Mouse (Mus musculus): ENCODE data around the gene Gpr180. TPM values are rescaled to one million over a fixed set of nuclear protein-coding genes. Genes with fewer than 3 reads are reported as not detected.

The Gpr180 gene
- polyA plus RNA-seq, 1 experiment from 2014 or later = 60.8 TPM

DNA sequence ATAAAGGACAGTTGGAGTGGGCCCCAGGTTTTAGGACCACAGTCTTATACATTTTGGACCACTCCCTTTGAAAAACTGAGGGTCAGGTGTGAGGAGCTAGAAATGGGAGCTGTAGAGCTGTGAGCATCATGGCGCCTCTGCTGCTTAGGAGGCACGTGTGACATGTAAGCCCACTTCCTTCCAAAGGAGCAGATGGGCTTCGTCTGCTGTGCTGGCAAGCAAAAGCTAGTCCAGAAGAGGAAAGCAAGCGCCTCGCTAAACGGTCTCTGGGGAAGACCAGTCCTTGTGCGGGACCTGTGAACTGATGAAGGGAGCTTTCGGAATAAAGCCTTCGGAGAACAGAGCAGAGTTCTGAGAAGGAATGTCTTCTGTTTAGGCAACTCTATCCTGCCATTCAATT is 54.5 kb downstream of the Gpr180 start:
- no peak for ATAC-seq (ENCODE audit: borderline replicate concordance, extremely low read depth, low FRiP score, low TSS enrichment)
- WGBS = 73% methylated on average over 9 of the region's 9 CpGs
- Histone ChIP-seq H3K9ac (no peak overlapping the region), H3K36me3 (no peaks in the 10 kb centered on the region), H3K4me3 (no peak overlapping the region), H3K27me3 (peaks cover 34% of the 10 kb centered on the region), H3K4me1 (no peaks in the 10 kb centered on the region), H3K9me3 (no peaks in the 10 kb centered on the region), H3K4me2 (no peak overlapping the region), H3K27ac (no peak overlapping the region)

DNA sequence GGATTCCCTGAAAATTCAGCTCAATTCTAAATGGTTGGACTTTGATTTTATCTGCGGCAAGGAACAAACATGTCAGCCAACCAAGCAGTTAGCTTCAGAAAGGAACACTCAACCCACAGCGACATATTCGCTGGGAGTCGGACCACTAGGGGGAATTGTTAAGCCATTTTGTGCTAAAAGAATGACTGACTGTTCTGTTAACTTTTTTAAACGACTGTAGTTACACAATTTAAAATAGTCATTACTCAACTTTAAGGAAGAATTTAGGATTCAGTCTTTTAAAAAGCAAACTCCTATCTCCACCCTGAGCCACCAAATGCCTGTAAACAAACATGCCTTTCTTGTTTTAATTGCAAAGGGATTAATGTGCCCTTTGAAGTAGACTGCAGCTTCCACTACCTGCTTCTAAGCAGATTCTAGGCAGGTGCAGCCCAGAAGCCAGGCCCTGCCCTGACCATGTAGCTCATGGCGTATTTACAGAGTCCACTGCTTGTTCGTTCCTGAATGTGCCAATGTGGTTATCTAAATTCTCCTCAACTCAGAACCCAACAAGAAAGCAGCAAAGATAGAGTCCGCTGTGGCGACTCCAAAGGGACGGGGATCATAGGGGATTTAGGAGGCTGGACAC is 56.2 kb downstream of the Gpr180 start:
- Histone ChIP-seq H3K4me3 (no peak overlapping the region), H3K4me2 (no peak overlapping the region), H3K4me1 (no peaks in the 10 kb centered on the region), H3K36me3 (no peaks in the 10 kb centered on the region), H3K27me3 (peaks cover 45% of the 10 kb centered on the region), H3K9me3 (no peaks in the 10 kb centered on the region), H3K27ac (no peak overlapping the region), H3K9ac (no peak overlapping the region)
- 49% methylated on average over 10 of the region's 10 CpGs for WGBS
- no peak for ATAC-seq (ENCODE audit: borderline replicate concordance, extremely low read depth, low FRiP score, low TSS enrichment)

DNA sequence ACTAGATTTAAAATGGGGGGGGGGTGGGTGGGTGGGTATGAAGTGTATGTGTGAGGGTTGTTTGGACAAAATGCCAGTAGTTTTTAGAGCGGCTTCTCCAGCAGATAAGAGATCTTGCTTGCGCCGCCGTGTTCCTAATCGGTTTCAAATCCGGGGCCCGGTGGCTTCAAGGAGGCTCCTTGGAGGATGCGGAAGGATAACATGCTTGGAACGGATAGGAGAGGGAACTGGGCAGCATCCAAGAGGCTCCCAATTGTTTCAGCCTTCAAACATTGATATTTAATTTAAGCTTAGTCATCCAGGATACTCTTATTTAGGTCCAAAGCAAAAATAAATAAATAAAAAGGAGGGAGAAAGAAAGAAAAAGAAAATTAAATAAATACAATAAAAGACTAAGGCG is 56.7 kb downstream of the Gpr180 start:
- Histone ChIP-seq H3K36me3 (no peaks in the 10 kb centered on the region), H3K9ac (no peak overlapping the region), H3K27ac (no peak overlapping the region), H3K4me3 (no peak overlapping the region), H3K4me2 (no peak overlapping the region), H3K4me1 (no peaks in the 10 kb centered on the region), H3K9me3 (no peaks in the 10 kb centered on the region), H3K27me3 (peaks cover 45% of the 10 kb centered on the region)
- no peak for ATAC-seq (ENCODE audit: borderline replicate concordance, extremely low read depth, low FRiP score, low TSS enrichment)
- 42% methylated on average over 10 of the region's 10 CpGs for WGBS

DNA sequence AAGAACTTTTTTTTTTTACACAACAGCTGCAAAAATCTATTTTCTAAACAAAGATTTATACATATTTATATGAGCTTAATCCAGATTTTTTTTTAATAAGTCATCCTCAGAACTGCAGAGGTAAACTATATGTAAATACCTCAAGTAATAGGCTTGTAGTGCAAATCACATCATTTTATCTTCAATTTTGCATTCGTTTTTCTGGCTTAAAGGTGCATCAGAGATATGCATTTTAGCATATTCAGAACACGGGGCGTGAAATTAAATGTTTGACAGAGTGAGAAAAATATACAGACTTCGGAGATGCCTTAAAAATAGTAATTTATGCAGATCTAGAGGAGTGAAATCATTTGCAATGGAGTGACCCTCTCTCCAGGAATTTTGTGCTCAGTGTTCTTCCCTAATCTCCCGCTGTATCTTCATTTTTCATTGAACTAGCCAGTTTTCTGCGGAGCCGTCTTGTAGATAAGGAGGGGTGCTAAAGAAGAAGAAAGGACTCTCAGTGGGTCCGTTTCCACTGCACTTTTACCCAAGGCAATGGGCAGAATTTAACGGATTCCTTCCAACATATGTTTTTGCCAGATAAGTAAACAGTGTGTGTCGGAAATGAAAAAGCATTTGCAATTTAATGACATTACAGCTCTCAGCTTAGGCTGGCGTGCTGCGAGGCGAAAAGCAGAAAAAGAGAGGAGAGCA is 57.4 kb downstream of the Gpr180 start:
- H3K27me3 ChIP-seq = peaks cover 45% of the 10 kb centered on the region
- no peaks in the 10 kb centered on the region for H3K9me3 ChIP-seq
- no peak overlapping the region for H3K9ac ChIP-seq
- H3K4me1 ChIP-seq = no peaks in the 10 kb centered on the region
- no peaks in the 10 kb centered on the region for H3K36me3 ChIP-seq
- no peak overlapping the region for H3K4me2 ChIP-seq
- no peak overlapping the region for H3K4me3 ChIP-seq
- 36% methylated on average over 13 of the region's 13 CpGs for WGBS
- no peak overlapping the region for H3K27ac ChIP-seq
- no peak for ATAC-seq (ENCODE audit: borderline replicate concordance, extremely low read depth, low FRiP score, low TSS enrichment)

DNA sequence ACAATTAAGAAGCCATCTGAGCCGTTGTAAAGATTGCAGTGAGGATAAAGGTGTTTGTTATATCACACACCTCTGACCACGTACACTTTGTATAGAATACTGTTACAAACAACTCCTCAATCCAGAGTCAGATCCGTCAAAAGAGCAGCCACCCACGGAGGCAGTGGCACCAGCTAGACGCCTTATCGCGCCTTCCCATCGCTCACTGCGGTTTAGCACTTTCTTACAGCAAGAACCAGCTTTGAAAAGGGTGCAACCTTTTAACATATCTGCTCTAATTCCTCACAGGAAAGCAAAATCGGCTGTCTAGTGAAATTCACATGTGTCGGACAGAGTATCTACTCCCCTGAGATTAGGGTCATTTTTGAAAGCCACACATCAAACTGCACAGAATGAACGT is 60.1 kb downstream of the Gpr180 start:
- no peak overlapping the region for H3K9ac ChIP-seq
- H3K9me3 ChIP-seq = no peaks in the 10 kb centered on the region
- no peak for ATAC-seq (ENCODE audit: borderline replicate concordance, extremely low read depth, low FRiP score, low TSS enrichment)
- peaks cover 44% of the 10 kb centered on the region for H3K27me3 ChIP-seq
- WGBS = 59% methylated on average over 12 of the region's 12 CpGs
- H3K4me3 ChIP-seq = no peak overlapping the region
- H3K36me3 ChIP-seq = no peaks in the 10 kb centered on the region
- H3K27ac ChIP-seq = no peak overlapping the region
- H3K4me1 ChIP-seq = no peaks in the 10 kb centered on the region
- H3K4me2 ChIP-seq = no peak overlapping the region

DNA sequence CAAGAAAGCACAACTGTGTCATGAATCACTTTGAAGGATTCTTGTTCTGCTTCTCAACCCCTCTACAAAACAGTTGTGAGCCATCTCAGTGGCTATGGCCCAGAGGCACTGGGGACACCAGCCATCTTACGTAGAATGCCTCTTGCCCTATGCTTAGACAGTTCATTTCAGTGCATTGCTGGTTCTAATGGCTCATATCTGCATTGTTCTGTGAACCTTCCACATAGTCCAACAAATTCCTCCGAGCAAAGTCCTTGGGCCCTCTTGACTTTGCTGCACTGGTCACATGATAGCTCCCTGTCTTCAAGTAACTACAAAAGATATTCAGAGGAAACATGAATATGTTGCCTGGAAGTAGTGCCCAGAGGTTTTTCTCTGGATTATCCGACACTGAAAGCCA is 63.8 kb downstream of the Gpr180 start:
- no peak overlapping the region for H3K4me2 ChIP-seq
- H3K4me3 ChIP-seq = no peak overlapping the region
- H3K9ac ChIP-seq = no peak overlapping the region
- 81% methylated on average over 3 of the region's 3 CpGs for WGBS
- no peaks in the 10 kb centered on the region for H3K36me3 ChIP-seq
- H3K27me3 ChIP-seq = peaks cover 17% of the 10 kb centered on the region; the same call in 1 of the 2 replicates
- no peak overlapping the region for H3K27ac ChIP-seq
- H3K4me1 ChIP-seq = no peaks in the 10 kb centered on the region
- no peak for ATAC-seq (ENCODE audit: borderline replicate concordance, extremely low read depth, low FRiP score, low TSS enrichment)
- no peaks in the 10 kb centered on the region for H3K9me3 ChIP-seq

DNA sequence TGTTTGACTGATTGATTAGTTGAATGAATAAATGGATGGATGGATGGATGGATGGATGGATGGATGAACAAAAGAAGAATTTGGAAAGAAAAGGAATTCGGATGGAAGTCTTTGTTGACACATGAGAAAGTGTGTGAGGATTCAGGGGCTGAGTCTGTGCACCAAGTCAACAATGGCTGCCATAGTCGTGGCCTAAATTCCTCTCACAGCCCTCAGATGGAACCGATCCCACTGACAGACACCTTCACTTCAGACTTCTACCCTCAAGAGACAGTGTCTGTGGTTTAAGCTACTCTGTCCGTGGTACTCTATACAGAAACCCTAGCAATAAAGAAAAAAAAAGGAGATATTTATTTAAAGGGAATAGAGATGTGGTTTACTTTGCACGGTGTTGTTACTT is 65.0 kb downstream of the Gpr180 start:
- H3K4me1 ChIP-seq = no peaks in the 10 kb centered on the region
- no peak overlapping the region for H3K9ac ChIP-seq
- 76% methylated on average over 5 of the region's 5 CpGs for WGBS
- H3K9me3 ChIP-seq = no peaks in the 10 kb centered on the region
- ATAC-seq (ENCODE audit: borderline replicate concordance, extremely low read depth, low FRiP score, low TSS enrichment) = no peak
- H3K4me3 ChIP-seq = no peak overlapping the region
- H3K4me2 ChIP-seq = no peak overlapping the region
- H3K27ac ChIP-seq = no peak overlapping the region
- peaks cover 6% of the 10 kb centered on the region; the same call in 1 of the 2 replicates for H3K27me3 ChIP-seq
- no peaks in the 10 kb centered on the region for H3K36me3 ChIP-seq

DNA sequence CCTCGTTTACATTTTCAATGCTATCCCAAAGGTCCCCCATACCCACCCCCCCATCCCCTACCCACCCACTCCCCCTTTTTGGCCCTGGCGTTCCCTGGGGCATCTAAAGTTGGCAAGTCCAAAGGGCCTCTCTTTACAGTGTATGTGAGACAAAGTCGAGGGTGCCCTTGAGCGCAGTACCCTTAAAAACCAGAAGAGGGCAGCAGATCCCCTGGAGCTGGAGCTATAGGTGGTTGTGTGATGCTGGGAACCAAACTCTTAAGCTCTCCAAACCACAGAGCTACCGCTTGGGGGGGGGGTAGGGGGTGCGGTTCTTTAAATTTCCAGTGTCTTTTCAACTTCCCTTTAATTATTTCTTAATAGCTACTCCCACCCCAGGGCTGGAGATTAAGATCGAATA is 66.1 kb downstream of the Gpr180 start:
- no peaks in the 10 kb centered on the region for H3K9me3 ChIP-seq
- WGBS = 72% methylated on average over 7 of the region's 7 CpGs
- H3K27me3 ChIP-seq = no peaks in the 10 kb centered on the region
- no peaks in the 10 kb centered on the region for H3K4me1 ChIP-seq
- H3K4me2 ChIP-seq = no peak overlapping the region
- no peak overlapping the region for H3K9ac ChIP-seq
- H3K36me3 ChIP-seq = no peaks in the 10 kb centered on the region
- no peak for ATAC-seq (ENCODE audit: borderline replicate concordance, extremely low read depth, low FRiP score, low TSS enrichment)
- H3K4me3 ChIP-seq = no peak overlapping the region
- no peak overlapping the region for H3K27ac ChIP-seq

DNA sequence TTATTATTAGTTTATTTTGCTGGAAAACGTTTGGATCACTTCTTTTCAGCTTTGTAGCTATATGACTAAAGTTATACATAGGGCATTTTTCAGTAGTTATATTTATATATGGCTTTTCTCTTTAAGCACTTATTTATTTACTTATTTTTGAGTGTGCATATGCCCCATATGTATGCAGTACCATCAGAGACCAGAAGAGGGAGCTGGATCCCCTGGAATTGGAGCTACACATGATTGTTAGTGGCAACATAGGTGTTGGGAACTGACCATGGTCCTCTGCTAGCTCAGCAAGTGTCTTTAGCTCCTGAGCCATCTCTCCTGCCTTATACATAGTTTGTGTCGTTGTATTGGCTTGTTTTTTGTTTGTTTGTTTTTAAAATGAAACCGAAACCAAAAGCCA is 70.4 kb downstream of the Gpr180 start:
- Histone ChIP-seq H3K27me3 (peaks cover 4% of the 10 kb centered on the region; the same call in 1 of the 2 replicates), H3K27ac (no peak overlapping the region), H3K4me1 (no peaks in the 10 kb centered on the region), H3K4me2 (no peak overlapping the region), H3K9ac (no peak overlapping the region), H3K9me3 (no peaks in the 10 kb centered on the region), H3K4me3 (no peak overlapping the region), H3K36me3 (no peaks in the 10 kb centered on the region)
- WGBS = 78% methylated on average over 3 of the region's 3 CpGs
- no peak for ATAC-seq (ENCODE audit: borderline replicate concordance, extremely low read depth, low FRiP score, low TSS enrichment)

DNA sequence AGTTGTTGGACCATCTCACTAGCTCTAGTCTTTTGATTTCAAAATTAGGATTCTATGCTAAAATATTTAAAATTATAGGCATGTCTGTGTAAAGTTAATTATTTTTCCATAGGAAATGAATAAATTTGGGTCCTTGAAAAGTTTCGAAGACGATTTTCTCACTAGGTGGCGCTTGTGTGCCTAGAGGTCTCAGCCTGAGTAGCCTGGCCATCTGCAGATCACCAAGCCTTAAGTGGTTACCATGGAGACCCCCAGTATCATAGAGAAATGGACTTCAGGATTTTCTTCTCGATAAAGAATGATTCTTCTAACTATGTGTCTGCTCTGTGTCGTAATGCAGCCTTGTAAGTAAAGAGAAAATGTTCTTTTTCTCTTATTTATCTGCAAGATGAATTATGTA is 72.7 kb downstream of the Gpr180 start:
- H3K4me3 ChIP-seq = no peak overlapping the region
- 12% methylated on average over 5 of the region's 5 CpGs for WGBS
- ATAC-seq (ENCODE audit: borderline replicate concordance, extremely low read depth, low FRiP score, low TSS enrichment) = no peak
- H3K9me3 ChIP-seq = no peaks in the 10 kb centered on the region
- H3K4me1 ChIP-seq = no peaks in the 10 kb centered on the region
- H3K27me3 ChIP-seq = peaks cover 4% of the 10 kb centered on the region; the same call in 1 of the 2 replicates
- no peak overlapping the region for H3K27ac ChIP-seq
- H3K36me3 ChIP-seq = no peaks in the 10 kb centered on the region
- no peak overlapping the region for H3K4me2 ChIP-seq
- H3K9ac ChIP-seq = no peak overlapping the region

DNA sequence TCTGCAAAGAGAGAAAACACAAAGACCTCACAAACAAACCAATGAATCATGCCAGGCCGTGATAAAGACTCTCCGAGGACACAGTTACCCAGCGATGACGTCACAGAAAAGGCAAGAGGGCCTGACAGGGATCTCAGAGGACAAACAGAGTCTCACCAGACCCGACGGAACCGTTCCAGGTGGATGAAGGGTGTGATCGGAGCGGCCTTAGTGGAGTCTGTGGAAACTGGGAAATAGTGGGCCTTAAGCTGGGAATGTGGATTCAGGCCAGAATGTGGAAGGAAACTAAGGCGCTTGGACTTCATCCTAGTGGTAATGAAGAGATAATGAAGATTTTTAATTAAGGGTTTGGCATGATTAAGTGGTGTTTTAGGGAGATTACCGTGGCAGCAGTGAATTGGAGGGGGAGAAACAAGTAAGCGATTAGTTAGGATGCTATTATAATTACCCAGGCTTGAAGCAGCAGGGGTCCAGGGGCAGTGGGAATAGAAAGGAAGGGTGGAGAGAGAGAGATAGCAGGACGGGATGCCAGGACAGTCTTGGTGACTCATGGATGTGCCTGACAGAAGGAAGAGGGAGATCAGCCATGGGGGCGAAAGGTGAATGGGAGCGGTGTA is 75.3 kb downstream of the Gpr180 start:
- no peaks in the 10 kb centered on the region for H3K9me3 ChIP-seq
- ATAC-seq (ENCODE audit: borderline replicate concordance, extremely low read depth, low FRiP score, low TSS enrichment) = no peak
- H3K27ac ChIP-seq = no peak overlapping the region
- peaks cover 4% of the 10 kb centered on the region; the same call in 1 of the 2 replicates for H3K27me3 ChIP-seq
- H3K9ac ChIP-seq = no peak overlapping the region
- no peak overlapping the region for H3K4me2 ChIP-seq
- 74% methylated on average over 15 of the region's 15 CpGs for WGBS
- no peak overlapping the region for H3K4me3 ChIP-seq
- no peaks in the 10 kb centered on the region for H3K4me1 ChIP-seq
- no peaks in the 10 kb centered on the region for H3K36me3 ChIP-seq
